Mouse (Mus musculus) stomach, postnatal 0 days (tissue): ENCODE results near the gene Drosha. TPM values are rescaled to one million over a fixed set of nuclear protein-coding genes. Genes with fewer than 3 reads are reported as not detected.

Source experiments
- ATAC-seq: fragments of 200-750 bp; cut with Nextera tagmentation; 2 replicates; pipeline ENCODE4 v1.8.0; 2017; ENCODE audit not compliant: low FRiP score, low TSS enrichment
- DNase-seq: peaks from one replicate; pipeline ENCODE4 v3.0.0-alpha.2; 2016; ENCODE audit warnings: low spot score
- H3K27ac ChIP-seq: fragments of 300-500 bp; sonication (generic); replicated peaks from 2 replicates; pipeline ENCODE4 v1.5.1; 2014; ENCODE audit warnings: mild to moderate bottlenecking, control low read depth
- H3K27me3 ChIP-seq: fragments of 300-500 bp; sonication (generic); 2 replicates; pipeline ENCODE4 v1.6.1; 2014; ENCODE audit warnings: low read length; ENCODE audit not compliant: control insufficient read depth, insufficient read depth
- H3K36me3 ChIP-seq: fragments of 300-500 bp; sonication (generic); 2 replicates; pipeline ENCODE4 v1.6.1; 2014; ENCODE audit warnings: low read length, mixed read lengths; ENCODE audit not compliant: control insufficient read depth, insufficient read depth
- H3K4me1 ChIP-seq: fragments of 300-500 bp; sonication (generic); replicated peaks from 2 replicates; pipeline ENCODE4 v1.6.1; 2014; ENCODE audit warnings: antibody characterized with exemption; ENCODE audit not compliant: control insufficient read depth, insufficient read depth
- H3K4me2 ChIP-seq: fragments of 300-500 bp; sonication (generic); replicated peaks from 2 replicates; pipeline ENCODE4 v1.6.1; 2014; ENCODE audit warnings: low read depth, mild to moderate bottlenecking, control low read depth, moderate library complexity
- H3K4me3 ChIP-seq: fragments of 300-500 bp; sonication (generic); 2 replicates; pipeline ENCODE4 v1.5.1; 2014; ENCODE audit warnings: low read depth, low read length, control low read depth
- H3K9ac ChIP-seq: fragments of 300-500 bp; sonication (generic); 2 replicates; pipeline ENCODE4 v1.6.1; 2014; ENCODE audit warnings: mild to moderate bottlenecking, low read length, control low read depth, mixed read lengths
- H3K9me3 ChIP-seq: fragments of 300-500 bp; sonication (generic); 2 replicates; pipeline ENCODE4 v1.6.1; 2016; ENCODE audit warnings: low read length; ENCODE audit not compliant: control insufficient read depth
- CTCF ChIP-seq: IDR thresholded peaks from 2 replicates; pipeline ENCODE4 v1.5.1; 2016; ENCODE audit warnings: antibody characterized with exemption, low read depth, mild to moderate bottlenecking, moderate library complexity
- EP300 ChIP-seq: optimal IDR thresholded peaks from 2 replicates; pipeline ENCODE3; 2016; ENCODE audit warnings: antibody characterized with exemption
- WGBS: fragments of 180-500 bp; shearing (Covaris S2); extraction: QIAGEN DNeasy Blood & Tissue Kit; methylation state at CpG from one replicate; pipeline ENCODE4 v1.1.7; 2014; 5-methylcytosine and 5-hydroxymethylcytosine counted together
- polyA plus RNA-seq: library from polyadenylated mRNA; unstranded; fragments of >200 nt; fragmentation: Nextera tagmentation; extraction: Ambion mirVana; gene quantifications from 2 replicates; pipeline ENCODE4 v1.2.1, GENCODE M21; 2015

Gene Drosha
- polyA plus RNA-seq, 1 experiment from 2014 or later, result 8.7 TPM

- H3K4me2 ChIP-seq, result peak overlapping the region; percentile 78
- peaks cover 10% of the 10 kb centered on the region for H3K36me3 ChIP-seq
- H3K9me3 ChIP-seq, result no peaks in the 10 kb centered on the region
- peak; percentile 19; the same call in 1 of the 2 replicates for TF ChIP-seq CTCF
- TF ChIP-seq EP300, result no peak
- DNase-seq (peak; percentile 60), ATAC-seq (peak; percentile 43)
- under 1% methylated on average over 31 of the region's 31 CpGs for WGBS
- peak overlapping the region; percentile 80 for H3K9ac ChIP-seq
- no peaks in the 10 kb centered on the region for H3K27me3 ChIP-seq
- H3K27ac ChIP-seq, result peak overlapping the region; percentile 70
- peak overlapping the region; percentile 85 for H3K4me3 ChIP-seq
- H3K4me1 ChIP-seq, result no peaks in the 10 kb centered on the region
Measured at GRCm38 (mm10) chr15:12824965-12825364, 350 bp downstream of the Drosha start.

- Histone ChIP-seq H3K36me3 (peaks cover 10% of the 10 kb centered on the region; the same call in 1 of the 2 replicates), H3K9me3 (no peaks in the 10 kb centered on the region), H3K4me1 (no peaks in the 10 kb centered on the region), H3K9ac (peak overlapping the region; percentile 80), H3K4me2 (peak overlapping the region; percentile 78), H3K27ac (no peak overlapping the region; the same call in 1 of the 2 replicates), H3K4me3 (peak overlapping the region; percentile 85), H3K27me3 (no peaks in the 10 kb centered on the region)
- TF ChIP-seq CTCF (no peak), EP300 (no peak)
- whole genome bisulfite sequencing, result 49% methylated on average over 12 of the region's 12 CpGs
- no peak for ATAC-seq
- DNase-seq, result no peak
Measured at GRCm38 (mm10) chr15:12825408-12825807, 793 bp downstream of the Drosha start.

GRCm38 (mm10) chr15:12829878-12830277 lies 5.3 kb downstream of the Drosha start:
- H3K9me3 ChIP-seq, result no peaks in the 10 kb centered on the region
- ATAC-seq, result no peak
- H3K9ac ChIP-seq, result no peak overlapping the region
- no peak for DNase-seq
- H3K36me3 ChIP-seq, result peaks cover 9% of the 10 kb centered on the region; the same call in 1 of the 2 replicates
- TF ChIP-seq CTCF (no peak), EP300 (no peak)
- no peaks in the 10 kb centered on the region for H3K4me1 ChIP-seq
- WGBS, result 91% methylated on average over 3 of the region's 3 CpGs
- H3K4me3 ChIP-seq, result no peak overlapping the region
- H3K4me2 ChIP-seq, result no peak overlapping the region
- no peaks in the 10 kb centered on the region for H3K27me3 ChIP-seq
- no peak overlapping the region for H3K27ac ChIP-seq

- no peak for ATAC-seq
- TF ChIP-seq EP300 (no peak), CTCF (no peak)
- Histone ChIP-seq H3K27me3 (no peaks in the 10 kb centered on the region), H3K4me1 (no peaks in the 10 kb centered on the region), H3K36me3 (0 out of 2 replicates have a peak, but pooled peaks cover 13% of the 10 kb centered on the region), H3K9ac (no peak overlapping the region), H3K4me3 (no peak overlapping the region), H3K27ac (no peak overlapping the region), H3K4me2 (no peak overlapping the region), H3K9me3 (no peaks in the 10 kb centered on the region)
- 88% methylated on average over 4 of the region's 4 CpGs for WGBS
- no peak for DNase-seq
Measured at GRCm38 (mm10) chr15:12832599-12832998, 8.0 kb downstream of the Drosha start.

- Histone ChIP-seq H3K36me3 (0 out of 2 replicates have a peak, but pooled peaks cover 17% of the 10 kb centered on the region), H3K27me3 (no peaks in the 10 kb centered on the region), H3K9ac (no peak overlapping the region), H3K9me3 (no peaks in the 10 kb centered on the region), H3K4me2 (no peak overlapping the region), H3K4me3 (no peak overlapping the region), H3K4me1 (no peaks in the 10 kb centered on the region), H3K27ac (no peak overlapping the region)
- ATAC-seq (no peak), DNase-seq (no peak)
- WGBS, result 99% methylated on average over 31 of the region's 31 CpGs
- TF ChIP-seq EP300, result no peak
- TF ChIP-seq CTCF, result no peak
Measured at GRCm38 (mm10) chr15:12833385-12833784, 8.8 kb downstream of the Drosha start.

GRCm38 (mm10) chr15:12834231-12834630 lies 9.6 kb downstream of the Drosha start:
- ATAC-seq (no peak), DNase-seq (no peak)
- Histone ChIP-seq H3K27me3 (no peaks in the 10 kb centered on the region), H3K4me2 (no peak overlapping the region), H3K36me3 (peaks cover 19% of the 10 kb centered on the region; the same call in 1 of the 2 replicates), H3K9me3 (no peaks in the 10 kb centered on the region), H3K9ac (no peak overlapping the region), H3K4me3 (no peak overlapping the region), H3K27ac (no peak overlapping the region), H3K4me1 (no peaks in the 10 kb centered on the region)
- no peak for TF ChIP-seq CTCF
- TF ChIP-seq EP300, result no peak
- 93% methylated on average over 24 of the region's 24 CpGs for WGBS
